Mouse (Mus musculus) fibroblast of lung, adult 2 months (primary cell): ENCODE measurements around the gene Gp6.
A peak's percentile ranks its signal among the peaks of the same experiment; 100 is the strongest.
"Not testable (repeated sequence)": the region's sequence is repeated elsewhere in the genome, so short reads cannot be mapped to it uniquely, and the experiment has no call there.

Experiments
- DNase-seq: peaks from one replicate; pipeline ENCODE4 v3.0.0-alpha.2; 2011; ENCODE audit warnings: low read depth

The Gp6 gene

DNA sequence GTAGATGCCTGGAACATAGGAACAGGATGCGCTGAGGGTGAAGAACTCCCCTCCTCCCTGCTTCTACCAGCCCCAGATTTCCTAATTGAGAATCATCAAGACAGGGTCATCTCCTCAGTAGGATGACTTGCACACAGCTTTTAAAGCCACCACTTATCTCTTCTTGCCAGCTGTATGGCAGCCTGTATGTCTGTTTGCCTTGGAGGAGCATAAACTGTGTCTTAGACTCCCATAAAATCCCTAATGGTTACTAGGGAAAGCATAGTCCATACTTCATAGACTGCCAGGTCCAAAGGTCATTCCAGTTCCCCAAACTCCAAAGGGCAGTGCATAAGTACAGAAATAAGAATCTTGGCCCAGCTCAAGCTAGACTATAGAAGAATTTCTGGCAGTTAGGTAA, at the start of gene Gp6:
TSS of gene Gp6 (minus strand) at position 15 of the 400 bp plus-strand sequence.
- no peak for DNase-seq

DNA sequence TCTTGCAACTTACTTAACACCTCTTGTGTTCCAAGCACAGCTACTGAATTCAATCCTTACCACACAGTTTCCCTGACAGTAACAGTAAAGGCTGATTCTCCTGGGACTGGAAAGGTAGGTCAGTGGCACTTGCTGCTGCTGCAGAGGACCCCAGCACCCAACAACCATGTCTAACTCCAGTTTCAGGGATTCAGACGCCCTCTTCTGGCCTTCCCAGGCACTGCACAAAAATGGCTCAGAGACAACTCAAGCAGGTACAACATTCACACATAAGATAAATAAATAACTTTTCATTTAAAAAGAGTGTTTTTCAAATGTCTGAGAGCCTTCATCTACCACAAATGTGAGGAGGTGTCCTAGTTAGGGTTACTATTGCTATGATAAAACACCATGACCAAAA, 49.6 kb upstream of the Gp6 start:
- no peak for DNase-seq

DNA sequence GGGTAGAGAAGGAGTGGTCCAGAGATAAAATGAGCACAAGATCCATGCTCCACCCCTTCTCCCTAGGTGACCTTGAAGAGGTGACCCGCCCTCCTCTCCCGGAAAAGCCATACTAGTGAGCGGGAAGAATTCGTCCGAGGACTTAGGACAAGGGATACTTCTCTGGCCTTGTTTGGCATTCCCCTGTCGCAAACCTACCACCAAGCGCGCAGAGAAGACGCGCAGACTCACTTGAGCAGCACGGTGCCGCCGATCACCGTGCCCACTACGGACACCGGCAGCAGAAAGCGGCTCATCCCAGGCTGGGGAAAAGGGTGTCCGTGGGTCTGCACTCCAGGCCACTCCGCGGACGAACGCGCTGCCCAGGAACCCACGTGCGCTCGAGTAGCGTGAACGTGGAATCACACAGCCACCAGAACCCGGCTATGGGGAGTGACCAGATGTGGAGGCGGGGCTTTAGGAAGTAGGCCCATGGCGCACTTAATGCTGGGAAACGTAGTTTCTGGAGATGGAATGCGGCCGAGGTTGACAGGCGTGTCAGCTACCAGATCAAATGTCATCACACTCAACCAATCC, 47.8 kb upstream of the Gp6 start, which contains the start of gene Rdh13:
TSS of gene Rdh13 (minus strand) at position 434 of the 576 bp plus-strand sequence.
- peak; percentile 76 for DNase-seq

DNA sequence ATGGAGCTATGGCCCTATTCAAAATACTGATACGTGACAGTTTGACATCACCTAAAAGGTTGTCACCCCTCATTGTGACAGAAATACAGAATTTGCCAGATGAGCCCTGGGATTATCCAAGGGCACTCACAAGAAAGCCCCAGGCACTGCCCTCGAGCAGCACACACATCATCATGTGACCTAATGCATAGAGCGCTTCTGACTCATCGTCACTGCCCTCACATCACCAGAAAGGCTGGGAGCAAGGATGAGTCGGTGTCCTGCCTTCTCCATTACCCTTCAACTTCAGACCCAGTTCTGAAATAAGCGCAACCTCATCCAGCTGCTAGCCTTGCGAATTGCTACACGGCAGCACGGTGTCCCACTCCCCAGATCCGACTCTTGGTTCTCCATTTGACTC, 43.0 kb upstream of the Gp6 start:
- DNase-seq: no peak

DNA sequence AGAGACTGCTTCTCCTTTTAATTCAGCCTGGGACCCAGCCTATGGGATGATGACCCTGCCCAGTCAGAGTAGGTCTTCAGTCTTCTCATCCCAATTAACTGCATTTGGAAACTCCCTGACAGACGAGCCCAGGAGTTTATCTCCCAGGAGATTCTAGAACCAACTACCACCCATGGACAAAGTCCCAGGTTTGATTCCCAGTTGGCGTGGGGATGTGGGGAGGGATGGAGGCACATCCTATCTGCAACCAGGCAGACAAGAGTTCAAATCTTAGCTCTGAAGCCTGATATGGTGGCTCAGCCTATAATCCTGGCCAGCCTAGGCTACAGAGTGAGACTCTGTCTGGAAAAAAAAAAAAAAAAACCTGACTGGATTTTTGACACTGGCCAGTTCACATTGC, 40.2 kb upstream of the Gp6 start:
- no peak for DNase-seq

DNA sequence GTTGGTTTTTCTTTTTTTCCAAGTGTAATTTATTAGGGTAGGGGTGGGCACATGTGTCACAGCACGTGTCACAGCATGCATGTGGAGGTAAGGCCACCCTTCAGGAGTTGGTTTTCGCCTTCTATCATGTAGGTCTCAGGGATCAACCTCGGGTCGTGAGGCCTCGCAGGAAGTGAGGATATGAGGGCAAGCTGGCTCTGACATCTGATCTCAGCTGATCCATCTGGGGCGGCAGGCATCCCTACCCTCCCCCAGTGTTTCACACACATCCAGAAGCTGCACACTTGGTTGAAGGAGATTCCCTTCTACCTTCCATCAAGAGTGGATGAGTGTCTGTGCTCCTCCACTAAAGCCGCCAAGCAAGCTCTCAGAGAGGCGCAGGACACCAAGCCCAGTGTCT, 34.5 kb upstream of the Gp6 start:
- DNase-seq: no peak

DNA sequence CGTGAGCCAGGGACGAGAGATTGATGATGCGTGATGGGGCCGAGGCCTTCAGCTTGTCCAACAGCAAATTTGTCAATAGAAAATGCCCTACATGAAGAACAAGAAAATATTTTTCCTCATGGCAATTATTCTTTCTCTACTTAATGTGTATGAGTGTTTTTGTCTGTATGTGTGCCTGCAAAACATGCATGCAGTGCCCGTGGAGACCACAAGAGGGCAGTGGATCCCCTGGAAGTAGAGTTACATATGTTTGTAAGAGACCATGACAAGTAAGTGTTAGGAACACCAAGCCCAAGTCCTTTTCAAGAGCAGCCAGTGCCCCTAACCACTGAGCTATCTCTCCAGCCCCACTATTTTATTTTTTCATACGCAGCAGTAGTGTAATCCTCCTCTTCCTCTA, 34.0 kb upstream of the Gp6 start:
- DNase-seq: peak; percentile 46

DNA sequence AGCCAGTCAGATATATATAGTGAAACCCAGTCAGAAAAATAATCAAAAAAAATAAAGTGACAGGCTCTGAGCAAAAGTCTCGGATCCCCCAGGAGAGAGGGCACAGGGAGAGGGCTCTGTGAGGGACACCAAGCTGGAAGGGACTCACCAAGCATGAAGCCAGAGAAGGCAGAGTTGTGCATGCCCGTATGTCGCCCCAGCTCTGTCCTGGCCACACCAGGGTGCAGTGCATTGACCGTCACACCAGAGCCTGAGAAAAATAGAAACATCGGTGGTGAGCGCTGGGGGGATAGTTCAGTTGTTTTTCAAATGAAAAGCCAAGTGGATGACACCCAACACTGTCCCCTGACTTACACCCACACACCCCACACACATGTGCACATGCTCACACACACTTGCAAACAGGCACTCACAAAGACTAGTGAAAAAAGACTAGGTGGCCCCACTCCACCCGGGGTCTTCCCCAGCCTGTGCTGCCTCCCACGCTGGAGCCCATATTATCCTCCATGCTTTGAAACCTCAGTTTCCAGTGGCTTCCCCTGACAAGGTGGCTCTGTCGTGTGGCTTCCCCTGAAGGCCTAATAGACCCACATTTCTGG, 32.8 kb upstream of the Gp6 start:
- no peak for DNase-seq

DNA sequence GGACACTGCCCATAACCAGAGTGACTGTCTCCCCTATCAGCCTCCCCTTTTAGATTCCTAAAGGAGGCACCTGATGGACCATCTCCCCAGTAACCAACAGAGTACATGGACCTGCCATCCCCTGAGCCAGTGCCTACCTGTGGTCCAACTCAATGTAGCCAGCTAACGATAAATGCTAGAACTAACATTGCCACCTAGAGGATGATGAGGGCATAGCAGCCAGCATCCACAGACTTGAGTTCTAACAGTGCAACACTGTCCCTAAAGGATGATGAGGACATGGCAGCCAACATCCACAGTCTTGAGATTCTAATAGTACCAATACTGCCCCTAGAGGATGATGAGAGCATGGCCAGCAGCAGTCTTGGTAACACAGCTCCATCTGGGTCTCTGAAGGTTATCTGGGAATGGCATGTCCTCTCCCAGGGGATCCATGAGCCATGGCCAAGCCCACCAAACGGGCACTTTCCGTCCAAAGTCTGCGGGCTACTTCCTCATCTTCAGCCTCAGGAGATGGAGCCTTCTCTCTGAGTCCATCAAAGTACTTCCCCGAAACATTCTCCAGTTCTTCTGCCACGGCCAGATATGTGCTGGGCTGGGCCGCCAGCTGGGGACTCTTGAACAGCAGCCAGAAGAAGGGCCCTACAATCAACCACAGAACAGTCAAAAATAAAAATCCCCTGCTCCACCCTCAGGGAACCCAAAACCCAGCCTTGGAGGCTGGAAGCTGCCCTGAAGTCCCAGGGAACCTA, 29.8 kb upstream of the Gp6 start:
- DNase-seq: peak; percentile 80

DNA sequence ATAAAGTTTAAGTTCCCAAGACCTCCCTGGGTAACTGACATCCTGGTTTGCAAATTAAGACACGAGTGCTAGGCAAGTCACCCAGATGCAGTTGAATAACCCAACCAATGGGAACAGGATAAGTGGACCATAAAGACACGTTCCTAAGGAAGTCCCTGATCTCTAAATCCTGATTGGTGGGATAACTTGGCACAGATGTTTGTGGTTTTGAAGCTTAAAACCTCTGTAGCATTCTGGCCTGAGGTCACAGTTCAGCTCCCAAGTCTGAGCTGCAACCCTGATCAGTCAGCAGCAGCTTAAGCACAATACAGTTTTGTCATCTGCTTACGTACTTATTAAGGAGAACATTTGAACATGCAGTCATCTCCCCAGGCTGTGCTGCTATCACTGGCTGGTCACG, 22.7 kb upstream of the Gp6 start:
- no peak for DNase-seq

DNA sequence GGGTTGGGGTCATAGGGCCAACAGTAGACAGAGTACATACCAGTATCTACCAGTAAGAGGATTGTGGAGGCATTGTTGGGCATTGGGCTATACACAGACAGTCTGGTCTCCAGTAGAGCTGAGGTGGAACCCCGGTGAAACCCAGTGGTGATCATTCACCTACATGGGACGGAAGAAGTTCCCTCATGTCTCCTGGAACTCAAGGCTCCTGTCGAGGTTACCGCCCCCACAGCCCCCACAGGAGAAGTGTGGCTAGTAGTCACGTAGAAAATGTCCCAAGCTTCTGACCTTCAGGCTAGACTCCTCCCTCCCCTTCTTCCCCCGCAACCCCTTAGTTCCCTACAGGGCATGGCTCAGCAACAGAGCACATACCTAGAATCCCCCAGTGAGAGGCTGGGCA, 22.1 kb upstream of the Gp6 start:
- DNase-seq: no peak

DNA sequence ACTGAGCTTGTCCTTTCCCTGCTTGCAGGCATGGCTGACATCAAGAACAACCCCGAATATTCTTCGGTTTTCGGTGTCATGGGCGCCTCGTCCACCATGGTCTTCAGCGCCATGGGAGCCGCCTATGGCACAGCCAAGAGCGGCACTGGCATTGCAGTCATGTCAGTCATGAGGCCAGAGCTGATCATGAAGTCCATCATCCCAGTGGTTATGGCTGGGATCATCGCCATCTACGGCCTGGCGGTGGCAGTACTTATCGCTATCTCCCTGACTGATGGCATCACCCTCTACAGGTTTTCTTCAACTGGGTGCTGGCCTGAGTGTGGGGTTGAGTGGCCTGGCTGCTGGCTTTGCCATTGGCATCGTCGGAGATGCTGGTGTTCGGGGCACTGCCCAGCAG, 14.9 kb upstream of the Gp6 start:
- DNase-seq: not testable (repeated sequence)

DNA sequence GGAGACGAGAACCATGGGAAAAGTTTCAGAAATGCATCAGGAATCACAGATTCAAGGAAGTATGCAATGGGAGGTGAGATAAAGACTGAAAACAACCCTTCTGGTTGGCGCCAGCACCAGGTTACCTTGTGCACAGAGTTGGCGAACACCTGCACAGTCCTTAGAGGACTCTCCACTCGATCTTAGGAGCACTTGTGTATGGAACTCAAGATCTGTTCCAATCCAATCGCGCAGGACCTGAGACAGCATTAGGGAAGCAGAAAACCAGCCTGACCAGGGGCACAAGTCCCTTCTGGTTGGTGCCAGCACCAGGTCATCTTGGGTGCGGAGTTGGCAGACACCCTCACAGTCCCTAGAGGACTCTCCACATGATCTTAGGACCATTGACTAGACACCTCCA, 24.0 kb downstream of the Gp6 start:
- no peak for DNase-seq

DNA sequence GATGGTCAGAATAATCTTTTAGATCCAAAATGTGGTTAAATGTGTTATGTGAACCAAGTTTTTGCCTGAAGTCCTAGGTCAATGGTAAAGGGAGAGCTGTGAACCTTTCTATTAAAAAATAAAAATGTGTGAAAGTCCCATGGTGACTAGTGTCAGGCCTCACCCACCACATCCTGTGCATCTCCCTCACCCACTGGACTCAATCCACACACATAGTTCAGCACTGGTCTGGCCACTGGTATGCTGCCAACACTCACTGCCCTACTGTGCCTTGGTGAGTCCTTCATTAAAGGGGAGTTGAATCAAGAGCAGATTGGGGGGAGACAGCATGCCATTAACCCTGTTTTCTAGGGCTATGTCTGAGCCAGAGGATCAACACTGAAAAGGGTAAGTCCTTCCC, 60.0 kb downstream of the Gp6 start, which contains the start of gene Ncr1:
TSS of gene Ncr1 (plus strand) at position 216 of the 400 bp plus-strand sequence.
- no peak for DNase-seq

DNA sequence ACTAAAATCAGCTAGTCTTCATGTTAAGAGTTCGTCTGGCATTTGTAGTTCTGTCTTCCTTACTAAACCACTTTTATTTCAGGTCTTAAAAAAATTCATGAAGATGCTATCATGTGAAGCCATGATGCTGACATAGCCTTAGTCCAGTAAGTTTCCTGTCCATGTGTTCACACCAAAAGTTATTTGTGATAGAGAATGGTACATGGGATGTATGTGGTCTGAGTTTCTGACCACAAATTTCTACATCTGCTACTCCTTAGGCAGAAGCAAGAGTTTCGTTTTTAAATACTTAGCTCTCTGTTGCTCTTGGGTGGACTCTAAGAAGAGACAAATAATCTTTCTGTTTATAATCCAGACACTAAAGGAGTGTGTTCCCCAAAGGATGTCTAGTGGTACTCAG, 74.2 kb downstream of the Gp6 start:
- no peak for DNase-seq
